Mouse (Mus musculus) forebrain, embryonic 11.5 days (tissue): ENCODE measurements around the gene Rasl12. TPM values are rescaled to one million over a fixed set of nuclear protein-coding genes. Genes with fewer than 3 reads are reported as not detected.

Experiments used
- ATAC-seq: fragments of 200-750 bp; cut with Nextera tagmentation; replicated peaks from 2 replicates; pipeline ENCODE4 v1.8.0; 2017; ENCODE audit warnings: moderate TSS enrichment; ENCODE audit not compliant: low FRiP score
- DNase-seq: peaks from one replicate; pipeline ENCODE4 v3.0.0-alpha.2; 2017; ENCODE audit warnings: low spot score
- H3K27ac ChIP-seq: fragments of 300-500 bp; sonication (generic); 2 replicates; pipeline ENCODE4 v1.5.1; 2014; ENCODE audit warnings: low read depth, low read length
- H3K27me3 ChIP-seq: fragments of 300-500 bp; sonication (generic); 2 replicates; pipeline ENCODE4 v1.6.1; 2014; ENCODE audit warnings: mild to moderate bottlenecking, low read length, mixed read lengths; ENCODE audit not compliant: control insufficient read depth, insufficient read depth
- H3K36me3 ChIP-seq: fragments of 300-500 bp; sonication (generic); 2 replicates; pipeline ENCODE4 v1.6.1; 2014; ENCODE audit warnings: mild to moderate bottlenecking, low read length, moderate library complexity, mixed read lengths; ENCODE audit not compliant: control insufficient read depth, insufficient read depth
- H3K4me1 ChIP-seq: fragments of 300-500 bp; sonication (generic); replicated peaks from 2 replicates; pipeline ENCODE4 v1.6.1; 2014; ENCODE audit warnings: low read length, mixed read lengths; ENCODE audit not compliant: control insufficient read depth, insufficient read depth
- H3K4me2 ChIP-seq: fragments of 300-500 bp; sonication (generic); 2 replicates; pipeline ENCODE4 v1.6.1; 2014; ENCODE audit warnings: low read depth, mild to moderate bottlenecking, low read length, moderate library complexity, mixed read lengths; ENCODE audit not compliant: severe bottlenecking
- H3K4me3 ChIP-seq: fragments of 300-500 bp; sonication (generic); 2 replicates; pipeline ENCODE4 v1.5.1; 2014; ENCODE audit warnings: low read depth, low read length
- H3K9ac ChIP-seq: fragments of 300-500 bp; sonication (generic); 2 replicates; pipeline ENCODE4 v1.6.1; 2014; ENCODE audit warnings: low read length
- H3K9me3 ChIP-seq: fragments of 300-500 bp; sonication (generic); 2 replicates; pipeline ENCODE4 v1.6.1; 2016; ENCODE audit warnings: low read length, mixed read lengths; ENCODE audit not compliant: control insufficient read depth
- WGBS: fragments of 180-500 bp; shearing (Covaris S2); extraction: QIAGEN DNeasy Blood & Tissue Kit; methylation state at CpG from one replicate; pipeline ENCODE4 v1.1.7; 2014; 5-methylcytosine and 5-hydroxymethylcytosine counted together
- polyA plus RNA-seq: library from polyadenylated mRNA; unstranded; fragments of >200 nt; fragmentation: Nextera tagmentation; extraction: Ambion mirVana; gene quantifications from 2 replicates; pipeline ENCODE4 v1.2.1, GENCODE M21; 2014

The Rasl12 gene
- polyA plus RNA-seq, 1 experiment from 2014 or later, result 7.2 TPM

GRCm38 (mm10) chr9:65422760-65423501, 24.6 kb downstream of the Rasl12 start, which contains the start of gene Slc51b:
Gene Slc51b (minus strand): TSS chr9:65422955.
- Histone ChIP-seq H3K9me3 (no peaks in the 10 kb centered on the region), H3K36me3 (no peaks in the 10 kb centered on the region), H3K4me3 (no peak within 1 kb of the TSS), H3K27me3 (no peaks in the 10 kb centered on the region), H3K4me1 (no peaks in the 10 kb centered on the region), H3K9ac (no peak within 1 kb of the TSS), H3K27ac (no peak within 1 kb of the TSS), H3K4me2 (no peak within 1 kb of the TSS)
- 84% methylated on average over 11 of the region's 11 CpGs for WGBS
- DNase-seq (no peak), ATAC-seq (no peak)

DNA sequence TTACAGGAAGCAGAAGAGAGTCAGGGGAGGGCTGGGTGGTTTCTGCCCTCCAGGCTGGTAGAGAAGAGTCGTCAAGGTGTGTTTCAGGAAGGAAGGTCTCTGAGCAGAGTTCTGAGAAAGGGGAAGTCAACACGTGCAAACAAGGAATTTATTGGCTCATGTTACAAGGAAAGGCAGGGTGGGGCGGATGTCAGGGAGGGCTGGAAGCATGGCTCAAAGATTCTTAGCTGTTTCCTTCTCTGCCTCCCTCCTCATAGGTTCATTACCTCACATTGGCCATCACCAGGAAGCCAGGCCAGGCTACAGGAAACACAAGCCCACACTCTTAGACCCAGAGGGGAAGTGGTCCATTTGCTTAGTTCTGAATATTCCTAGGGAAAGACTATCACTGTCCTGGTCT, 26.1 kb downstream of the Rasl12 start:
- no peak for ATAC-seq
- Histone ChIP-seq H3K4me2 (no peak overlapping the region), H3K27me3 (no peaks in the 10 kb centered on the region), H3K9me3 (no peaks in the 10 kb centered on the region), H3K27ac (no peak overlapping the region), H3K4me1 (no peaks in the 10 kb centered on the region), H3K4me3 (no peak overlapping the region), H3K9ac (no peak overlapping the region), H3K36me3 (no peaks in the 10 kb centered on the region)
- no peak for DNase-seq
- WGBS, result 52% methylated on average over 3 of the region's 3 CpGs

GRCm38 (mm10) chr9:65427511-65427910, 29.2 kb downstream of the Rasl12 start:
- Histone ChIP-seq H3K4me1 (no peaks in the 10 kb centered on the region), H3K4me2 (no peak overlapping the region), H3K27ac (no peak overlapping the region), H3K4me3 (no peak overlapping the region), H3K36me3 (no peaks in the 10 kb centered on the region), H3K27me3 (no peaks in the 10 kb centered on the region), H3K9ac (no peak overlapping the region), H3K9me3 (no peaks in the 10 kb centered on the region)
- WGBS, result 74% methylated on average over 2 of the region's 2 CpGs
- no peak for ATAC-seq
- no peak for DNase-seq

GRCm38 (mm10) chr9:65428003-65428402, 29.7 kb downstream of the Rasl12 start:
- Histone ChIP-seq H3K36me3 (no peaks in the 10 kb centered on the region), H3K4me1 (no peaks in the 10 kb centered on the region), H3K4me3 (no peak overlapping the region), H3K4me2 (no peak overlapping the region), H3K9ac (no peak overlapping the region), H3K27ac (no peak overlapping the region), H3K27me3 (no peaks in the 10 kb centered on the region), H3K9me3 (no peaks in the 10 kb centered on the region)
- ATAC-seq (no peak), DNase-seq (no peak)
- 86% methylated on average over 5 of the region's 5 CpGs for WGBS

GRCm38 (mm10) chr9:65430401-65430800, 32.1 kb downstream of the Rasl12 start:
- ATAC-seq, result no peak
- H3K9me3 ChIP-seq, result no peaks in the 10 kb centered on the region
- H3K27me3 ChIP-seq, result no peaks in the 10 kb centered on the region
- no peaks in the 10 kb centered on the region for H3K4me1 ChIP-seq
- no peaks in the 10 kb centered on the region for H3K36me3 ChIP-seq
- no peak overlapping the region for H3K4me2 ChIP-seq
- H3K27ac ChIP-seq, result no peak overlapping the region
- H3K9ac ChIP-seq, result no peak overlapping the region
- no peak overlapping the region for H3K4me3 ChIP-seq
- no peak for DNase-seq

GRCm38 (mm10) chr9:65430921-65431320, 32.6 kb downstream of the Rasl12 start:
- Histone ChIP-seq H3K27ac (no peak overlapping the region), H3K4me2 (no peak overlapping the region), H3K27me3 (no peaks in the 10 kb centered on the region), H3K9ac (no peak overlapping the region), H3K4me1 (no peaks in the 10 kb centered on the region), H3K9me3 (no peaks in the 10 kb centered on the region), H3K36me3 (no peaks in the 10 kb centered on the region), H3K4me3 (no peak overlapping the region)
- 82% methylated on average over 5 of the region's 5 CpGs for WGBS
- DNase-seq, result no peak
- no peak for ATAC-seq

GRCm38 (mm10) chr9:65432236-65432635, 33.9 kb downstream of the Rasl12 start:
- Histone ChIP-seq H3K27ac (no peak overlapping the region), H3K9me3 (no peaks in the 10 kb centered on the region), H3K4me3 (no peak overlapping the region), H3K27me3 (no peaks in the 10 kb centered on the region), H3K4me2 (no peak overlapping the region), H3K4me1 (no peaks in the 10 kb centered on the region), H3K9ac (no peak overlapping the region), H3K36me3 (no peaks in the 10 kb centered on the region)
- DNase-seq, result peak; percentile 87
- ATAC-seq, result no peak
- WGBS, result 3% methylated on average over 3 of the region's 3 CpGs

GRCm38 (mm10) chr9:65434140-65434539, 35.8 kb downstream of the Rasl12 start:
- Histone ChIP-seq H3K27ac (no peak overlapping the region), H3K27me3 (no peaks in the 10 kb centered on the region), H3K4me3 (no peak overlapping the region), H3K9me3 (no peaks in the 10 kb centered on the region), H3K4me1 (no peaks in the 10 kb centered on the region), H3K4me2 (no peak overlapping the region), H3K9ac (no peak overlapping the region), H3K36me3 (no peaks in the 10 kb centered on the region)
- ATAC-seq, result no peak
- peak; percentile 73 for DNase-seq
- WGBS, result 64% methylated on average over 5 of the region's 5 CpGs

DNA sequence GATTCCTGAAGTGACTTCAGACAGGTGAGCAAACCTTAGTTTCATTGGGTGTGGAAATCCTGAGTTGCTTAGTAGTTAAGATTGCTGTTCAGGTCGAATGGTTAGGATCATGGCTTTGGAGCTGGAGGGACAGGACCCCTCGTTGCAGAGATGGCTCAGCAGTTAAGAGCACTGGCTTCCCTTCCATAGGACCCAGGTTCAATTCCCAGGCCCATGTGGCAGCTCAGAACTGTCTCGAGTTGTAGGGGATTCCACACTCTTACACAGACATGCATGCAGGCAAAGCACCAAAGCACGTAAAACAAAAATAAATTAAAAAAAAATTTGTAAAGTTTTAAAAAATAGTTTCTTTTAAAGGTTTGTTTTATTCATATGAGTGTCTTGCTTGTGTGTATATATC, 36.9 kb downstream of the Rasl12 start:
- WGBS, result 69% methylated on average over 4 of the region's 4 CpGs
- Histone ChIP-seq H3K9ac (no peak overlapping the region), H3K4me2 (no peak overlapping the region), H3K27ac (no peak overlapping the region), H3K27me3 (no peaks in the 10 kb centered on the region), H3K4me1 (no peaks in the 10 kb centered on the region), H3K9me3 (no peaks in the 10 kb centered on the region), H3K4me3 (no peak overlapping the region), H3K36me3 (no peaks in the 10 kb centered on the region)
- ATAC-seq (peak; percentile 35; the same call in 1 of the 2 replicates), DNase-seq (no peak)
